ENCODE assay signal across 9 mouse cellular contexts in the genomic region with DNA sequence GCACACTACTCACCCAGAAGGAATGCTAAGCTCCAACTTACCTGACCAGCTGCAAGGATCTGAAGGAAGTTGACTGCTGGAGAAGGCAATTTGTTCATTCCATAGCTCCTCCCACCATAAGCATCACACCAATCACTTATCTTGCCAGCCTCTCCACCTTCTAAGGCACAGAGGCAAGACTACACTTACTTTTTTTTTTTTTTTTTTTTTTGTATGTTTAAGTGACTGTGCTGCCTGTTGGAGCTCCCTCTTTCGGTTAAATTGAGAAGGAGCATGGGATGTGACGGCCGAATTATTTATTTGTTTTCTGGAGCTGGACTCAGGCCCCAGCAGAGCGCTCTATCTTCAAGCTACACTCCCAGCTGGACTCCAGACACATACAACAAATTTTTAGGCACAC. TPM values are rescaled to one million over a fixed set of nuclear protein-coding genes. Genes with fewer than 3 reads are reported as not detected.
DNase-seq lines count a peak whose midpoint lies in the region; ATAC-seq and TF ChIP-seq lines count a peak whose summit lies in the region.
"Had no signal": no experiment of that assay in that cellular context is flagged by ENCODE, and none has a peak within 500 bp of the region (broad histone marks: within the 10 kb centered on the region; RNA-seq: fewer than 3 reads in every experiment).

No protein-coding gene starts in this region.

- no peak overlapping the region for H3K4me2 ChIP-seq in heart, postnatal 0 days (ENCODE audit: low read depth, low read length)
- no peak overlapping the region for H3K4me2 ChIP-seq in hindbrain, embryonic 12.5 days (replicated peaks)

- H3K27ac ChIP-seq in heart, postnatal 0 days (ENCODE audit: low read depth) = no peak overlapping the region
- H3K27ac ChIP-seq in heart, embryonic 10.5 days = no peak overlapping the region
- no peak overlapping the region for H3K27ac ChIP-seq in hindbrain, embryonic 12.5 days

- no peak overlapping the region for H3K4me3 ChIP-seq in heart, postnatal 0 days (ENCODE audit: low read depth, low read length)
- H3K4me3 ChIP-seq in heart, embryonic 10.5 days = no peak overlapping the region
- H3K4me3 ChIP-seq in hindbrain, embryonic 12.5 days = no peak overlapping the region

- H3K9me3 ChIP-seq in heart, postnatal 0 days (replicated peaks; ENCODE audit: control insufficient read depth, low read length) = no peaks in the 10 kb centered on the region
- no peaks in the 10 kb centered on the region for H3K9me3 ChIP-seq in heart, embryonic 10.5 days
- H3K9me3 ChIP-seq in hindbrain, embryonic 12.5 days (replicated peaks) = no peaks in the 10 kb centered on the region

- peak; percentile 41 for TF ChIP-seq CTCF in heart, postnatal 0 days (IDR thresholded peaks at IDR 0.05; ENCODE audit: low read depth)

- ATAC-seq in heart, postnatal 0 days (ENCODE audit: insufficient read depth, low read depth) = no peak
- no peak for ATAC-seq in hindbrain, embryonic 12.5 days (ENCODE audit: low FRiP score)

- no peaks in the 10 kb centered on the region for H3K4me1 ChIP-seq in heart, postnatal 0 days (ENCODE audit: control insufficient read depth, insufficient read depth)
- H3K4me1 ChIP-seq in heart, embryonic 10.5 days = no peaks in the 10 kb centered on the region
- no peaks in the 10 kb centered on the region for H3K4me1 ChIP-seq in hindbrain, embryonic 12.5 days

- H3K27me3 ChIP-seq in heart, postnatal 0 days (ENCODE audit: control insufficient read depth, insufficient read depth, low read length) = no peaks in the 10 kb centered on the region
- no peaks in the 10 kb centered on the region for H3K27me3 ChIP-seq in heart, embryonic 10.5 days (ENCODE audit: insufficient read depth, poor library complexity, severe bottlenecking)
- H3K27me3 ChIP-seq in hindbrain, embryonic 12.5 days = no peaks in the 10 kb centered on the region

- no peak for TF ChIP-seq EP300 in heart, postnatal 0 days (IDR thresholded peaks at IDR 0.05; ENCODE audit: low read depth)

- H3K36me3 ChIP-seq in heart, postnatal 0 days (replicated peaks; ENCODE audit: control insufficient read depth, insufficient read depth, low read length) = no peaks in the 10 kb centered on the region
- H3K36me3 ChIP-seq in heart, embryonic 10.5 days = no peaks in the 10 kb centered on the region
- H3K36me3 ChIP-seq in hindbrain, embryonic 12.5 days = no peaks in the 10 kb centered on the region

- peak; percentile 14 for DNase-seq in heart, postnatal 0 days (ENCODE audit: low spot score)
- no peak for DNase-seq in heart, embryonic 10.5 days (ENCODE audit: low spot score)
- DNase-seq in 3T3-L1 (ENCODE audit: low read depth, low spot score) (peak; percentile 48), NIH3T3 (ENCODE audit: low read depth) (peak; percentile 61)
- DNase-seq in embryo, embryonic 11.5 days (ENCODE audit: low read depth, low spot score) = peak; percentile 17
- DNase-seq in lung, postnatal 14 days = peak; percentile 10
- no peak for DNase-seq in urinary bladder, adult 18-20 months (ENCODE audit: low spot score in 2 of 2)

- WGBS in heart, postnatal 0 days = 29% methylated on average over 4 of the region's 4 CpGs
- 43% methylated on average over 4 of the region's 4 CpGs for WGBS in heart, embryonic 10.5 days
- 24% methylated on average over 4 of the region's 4 CpGs for WGBS in hindbrain, embryonic 12.5 days

- H3K9ac ChIP-seq in heart, postnatal 0 days (replicated peaks; ENCODE audit: low read depth, low read length) = no peak overlapping the region
- no peak overlapping the region for H3K9ac ChIP-seq in hindbrain, embryonic 12.5 days

RNA-seq across cellular contexts. Expression of a gene that starts 60.0 kb away (rescaled TPM):
- total RNA-seq in heart, postnatal 0 days (2014; rRNA removed; ENCODE audit: low replicate concordance) = 6.0 and 11.5 TPM in 2 replicates
- polyA plus RNA-seq in heart, postnatal 0 days (2015; fragmentation: Nextera tagmentation; extraction: Ambion mirVana) = 2.4 and 2.9 TPM in 2 replicates
- polyA plus RNA-seq in heart, embryonic 10.5 days (2016; fragmentation: Nextera tagmentation; extraction: Ambion mirVana) = 10.0 and 10.9 TPM in 2 replicates
- 5.3 and 5.9 TPM in 2 replicates for polyA plus RNA-seq in hindbrain, embryonic 12.5 days (2016; fragmentation: Nextera tagmentation; extraction: Ambion mirVana)
- total RNA-seq: layer of hippocampus, adult 8-10 months had no signal

Comparison
In these comparisons a context has a peak if more than half of its experiments do, and no peak if none do; other contexts are left out.
1. DNase-seq: peak in heart, postnatal 0 days (single experiment), 3T3-L1 (single experiment), NIH3T3 (single experiment), embryo, embryonic 11.5 days (single experiment) and lung, postnatal 14 days (single experiment); none in heart, embryonic 10.5 days (single experiment) and urinary bladder, adult 18-20 months (0 of 2).